Mouse (Mus musculus) liver, embryonic 16.5 days (tissue): ENCODE measurements at regions not wholly inside any gene's neighbourhood (a gene's known extent, or its start where the extent isn't known, plus 50 kb on each side); places are given as distances from the start of the nearest gene placed in this dataset.

Source experiments
- ATAC-seq: fragments of 200-750 bp; cut with Nextera tagmentation; 2 replicates; pipeline ENCODE4 v1.8.0; 2017; ENCODE audit warnings: low read depth, mild to moderate bottlenecking, moderate number of reproducible peaks, moderate library complexity
- H3K27ac ChIP-seq: fragments of 300-500 bp; sonication (generic); 2 replicates; pipeline ENCODE4 v1.5.1; 2014; ENCODE audit warnings: mild to moderate bottlenecking, low read length
- H3K27me3 ChIP-seq: fragments of 300-500 bp; sonication (generic); 2 replicates; pipeline ENCODE4 v1.6.1; 2014; ENCODE audit warnings: low read depth, low read length, mixed read lengths; ENCODE audit not compliant: control insufficient read depth, insufficient read depth
- H3K36me3 ChIP-seq: fragments of 300-500 bp; sonication (generic); 2 replicates; pipeline ENCODE4 v1.6.1; 2014; ENCODE audit warnings: mild to moderate bottlenecking; ENCODE audit not compliant: control insufficient read depth, insufficient read depth
- H3K4me1 ChIP-seq: fragments of 300-500 bp; sonication (generic); 2 replicates; pipeline ENCODE4 v1.6.1; 2014; ENCODE audit warnings: low read depth, low read length, mixed read lengths; ENCODE audit not compliant: control insufficient read depth
- H3K4me2 ChIP-seq: fragments of 300-500 bp; sonication (generic); 2 replicates; pipeline ENCODE4 v1.6.1; 2014; ENCODE audit warnings: low read depth, low read length, mixed read lengths
- H3K4me3 ChIP-seq: fragments of 300-500 bp; sonication (generic); 2 replicates; pipeline ENCODE4 v1.5.1; 2014; ENCODE audit warnings: low read depth, mild to moderate bottlenecking, low read length
- H3K9ac ChIP-seq: fragments of 300-500 bp; sonication (generic); 2 replicates; pipeline ENCODE4 v1.6.1; 2014; ENCODE audit warnings: low read depth, low read length
- H3K9me3 ChIP-seq: fragments of 300-500 bp; sonication (generic); replicated peaks from 2 replicates; pipeline ENCODE4 v1.6.1; 2016; ENCODE audit warnings: low read length; ENCODE audit not compliant: control insufficient read depth
- WGBS: fragments of 180-500 bp; shearing (Covaris S2); extraction: QIAGEN DNeasy Blood & Tissue Kit; methylation state at CpG from one replicate; pipeline ENCODE4 v1.1.7; 2014; ENCODE audit not compliant: insufficient replicate concordance; 5-methylcytosine and 5-hydroxymethylcytosine counted together

DNA sequence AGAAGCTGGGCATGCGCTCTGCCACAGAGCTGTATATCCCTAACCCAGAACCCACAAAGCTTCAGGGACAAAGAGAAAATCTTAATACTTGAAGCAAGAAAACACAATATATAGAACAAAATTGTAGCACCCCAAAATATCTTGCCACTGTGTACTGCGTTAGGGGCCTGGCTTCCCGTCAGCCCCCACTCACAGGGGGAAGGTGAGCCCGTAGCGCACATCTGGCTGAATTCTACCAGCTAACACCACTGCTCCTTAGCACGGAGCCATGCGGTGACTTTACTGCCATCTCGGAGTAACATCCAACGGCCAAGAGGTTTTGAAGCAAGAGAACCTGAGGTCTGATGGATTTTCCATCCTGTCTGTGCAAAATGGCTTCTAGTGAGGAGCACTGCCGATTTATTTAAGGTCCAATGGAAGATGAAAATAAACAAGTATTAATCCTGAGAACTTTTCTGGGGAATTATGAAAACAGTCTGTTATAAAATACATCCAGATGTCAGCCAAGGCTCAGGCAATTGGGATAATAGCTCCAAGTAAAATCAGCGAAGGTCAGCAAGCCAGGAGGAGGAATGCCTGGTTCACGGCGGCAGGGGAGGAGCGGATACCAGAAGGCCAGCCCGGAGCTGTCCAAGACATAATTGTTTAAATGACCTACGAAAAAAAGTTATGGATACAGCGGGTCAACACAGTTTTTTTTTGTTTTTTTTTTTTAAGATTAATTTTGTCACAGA is 170.0 kb upstream of the Zfp637 start:
- Histone ChIP-seq H3K4me1 (no peaks in the 10 kb centered on the region), H3K27ac (no peak overlapping the region), H3K27me3 (no peaks in the 10 kb centered on the region), H3K36me3 (no peaks in the 10 kb centered on the region), H3K9ac (no peak overlapping the region), H3K4me2 (no peak overlapping the region), H3K9me3 (no peaks in the 10 kb centered on the region), H3K4me3 (no peak overlapping the region)
- 73% methylated on average over 17 of the region's 17 CpGs for WGBS
- ATAC-seq, result no peak

DNA sequence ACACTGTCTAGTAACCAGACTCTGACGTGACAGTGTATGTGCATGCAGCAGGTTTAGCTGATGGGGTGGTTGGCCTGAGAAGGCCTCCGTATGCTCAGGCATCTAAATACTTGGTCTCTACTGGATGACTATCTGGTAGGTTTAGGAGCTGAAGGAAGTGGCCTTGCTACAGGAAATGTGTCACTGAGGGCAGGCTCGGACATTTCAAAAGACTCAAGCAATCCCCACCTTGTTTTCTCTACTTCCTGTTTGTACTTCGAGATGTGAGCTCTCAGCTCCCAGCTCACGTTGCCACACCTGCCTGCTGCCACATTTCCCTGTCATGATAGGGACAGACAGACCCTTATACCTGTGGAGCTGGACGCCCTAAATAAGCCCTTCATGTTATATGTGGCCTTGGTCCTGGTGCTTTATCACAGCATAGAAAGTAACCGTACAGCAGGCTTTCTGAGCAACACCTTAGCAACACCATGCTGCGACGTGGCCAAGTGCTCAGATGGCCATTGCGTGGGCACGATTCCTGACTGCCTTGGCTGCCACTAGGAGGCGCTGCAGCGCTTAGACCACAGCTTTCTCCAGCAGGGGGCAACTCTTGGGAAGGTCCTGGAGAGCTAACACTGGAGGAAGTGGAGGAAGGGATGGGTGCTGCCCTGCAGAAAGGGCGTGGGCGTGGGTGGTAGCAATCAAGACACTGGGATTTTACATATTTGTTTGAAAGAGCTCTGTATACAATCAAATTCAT is 165.8 kb upstream of the Zfp637 start:
- ATAC-seq, result no peak
- WGBS, result 31% methylated on average over 15 of the region's 15 CpGs
- no peak overlapping the region for H3K4me2 ChIP-seq
- no peaks in the 10 kb centered on the region for H3K9me3 ChIP-seq
- H3K4me3 ChIP-seq, result no peak overlapping the region
- H3K36me3 ChIP-seq, result no peaks in the 10 kb centered on the region
- no peaks in the 10 kb centered on the region for H3K4me1 ChIP-seq
- H3K9ac ChIP-seq, result no peak overlapping the region
- H3K27me3 ChIP-seq, result no peaks in the 10 kb centered on the region
- H3K27ac ChIP-seq, result no peak overlapping the region

- no peaks in the 10 kb centered on the region for H3K27me3 ChIP-seq
- H3K27ac ChIP-seq, result no peak overlapping the region
- no peak for ATAC-seq
- H3K9me3 ChIP-seq, result no peaks in the 10 kb centered on the region
- no peak overlapping the region for H3K4me2 ChIP-seq
- no peak overlapping the region for H3K4me3 ChIP-seq
- 26% methylated on average over 10 of the region's 10 CpGs for WGBS
- H3K9ac ChIP-seq, result no peak overlapping the region
- no peaks in the 10 kb centered on the region for H3K36me3 ChIP-seq
- no peaks in the 10 kb centered on the region for H3K4me1 ChIP-seq
Observed at GRCm38 (mm10) chr6:117676064-117676821, 164.7 kb upstream of the Zfp637 start.

GRCm38 (mm10) chr6:117677062-117677461 is 163.9 kb upstream of the Zfp637 start:
- no peak overlapping the region for H3K4me3 ChIP-seq
- WGBS, result 19% methylated on average over 7 of the region's 7 CpGs
- no peaks in the 10 kb centered on the region for H3K9me3 ChIP-seq
- no peaks in the 10 kb centered on the region for H3K4me1 ChIP-seq
- no peak overlapping the region for H3K27ac ChIP-seq
- no peaks in the 10 kb centered on the region for H3K36me3 ChIP-seq
- no peaks in the 10 kb centered on the region for H3K27me3 ChIP-seq
- H3K9ac ChIP-seq, result no peak overlapping the region
- no peak overlapping the region for H3K4me2 ChIP-seq
- no peak for ATAC-seq

DNA sequence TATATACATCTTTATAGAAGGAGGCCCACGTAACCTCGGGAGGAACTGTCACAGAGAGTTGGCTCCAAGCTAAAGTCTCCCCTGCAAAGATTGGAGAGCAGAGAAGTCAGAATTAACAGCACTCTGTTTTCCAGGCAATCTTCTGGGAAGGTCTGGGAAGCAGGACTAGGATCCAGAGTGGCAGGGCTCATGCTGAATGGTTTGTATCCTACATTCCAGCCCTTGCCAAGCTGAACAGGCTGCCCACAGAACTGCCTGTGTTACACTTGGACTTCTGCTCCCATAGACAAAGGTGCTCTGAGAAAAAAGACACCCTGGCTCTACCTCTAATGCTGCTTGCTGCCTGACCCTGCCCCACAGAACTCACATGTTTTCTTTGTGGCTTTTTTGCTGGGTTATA is 163.2 kb upstream of the Zfp637 start:
- H3K4me3 ChIP-seq, result no peak overlapping the region
- 37% methylated on average over 2 of the region's 2 CpGs for WGBS
- H3K4me2 ChIP-seq, result no peak overlapping the region
- no peaks in the 10 kb centered on the region for H3K9me3 ChIP-seq
- no peak overlapping the region for H3K9ac ChIP-seq
- no peak for ATAC-seq
- no peaks in the 10 kb centered on the region for H3K27me3 ChIP-seq
- H3K4me1 ChIP-seq, result no peaks in the 10 kb centered on the region
- H3K36me3 ChIP-seq, result no peaks in the 10 kb centered on the region
- H3K27ac ChIP-seq, result no peak overlapping the region

DNA sequence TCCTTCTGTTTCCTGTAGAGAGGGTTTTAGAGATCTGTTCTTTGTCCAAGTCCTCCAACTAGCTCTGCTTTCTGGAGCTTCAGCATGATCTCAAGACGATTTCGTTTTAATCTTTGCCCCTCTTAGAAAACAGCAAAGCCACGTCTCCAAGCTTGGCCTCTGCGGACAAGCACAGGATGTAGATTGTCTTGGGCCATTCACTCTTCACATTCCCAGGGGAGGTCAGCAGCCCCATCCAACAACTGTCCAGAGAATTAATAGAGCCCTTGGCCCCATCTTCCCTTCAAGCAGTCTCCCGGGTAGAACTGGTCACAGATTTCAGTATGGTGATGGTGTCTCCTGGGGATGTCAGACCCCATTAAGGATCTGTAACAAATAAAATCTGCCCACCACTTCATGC is 162.7 kb upstream of the Zfp637 start:
- Histone ChIP-seq H3K4me2 (no peak overlapping the region), H3K9me3 (no peaks in the 10 kb centered on the region), H3K27me3 (no peaks in the 10 kb centered on the region), H3K9ac (no peak overlapping the region), H3K27ac (no peak overlapping the region), H3K4me1 (no peaks in the 10 kb centered on the region), H3K4me3 (no peak overlapping the region), H3K36me3 (no peaks in the 10 kb centered on the region)
- ATAC-seq, result no peak
- WGBS, result 53% methylated on average over 5 of the region's 5 CpGs

DNA sequence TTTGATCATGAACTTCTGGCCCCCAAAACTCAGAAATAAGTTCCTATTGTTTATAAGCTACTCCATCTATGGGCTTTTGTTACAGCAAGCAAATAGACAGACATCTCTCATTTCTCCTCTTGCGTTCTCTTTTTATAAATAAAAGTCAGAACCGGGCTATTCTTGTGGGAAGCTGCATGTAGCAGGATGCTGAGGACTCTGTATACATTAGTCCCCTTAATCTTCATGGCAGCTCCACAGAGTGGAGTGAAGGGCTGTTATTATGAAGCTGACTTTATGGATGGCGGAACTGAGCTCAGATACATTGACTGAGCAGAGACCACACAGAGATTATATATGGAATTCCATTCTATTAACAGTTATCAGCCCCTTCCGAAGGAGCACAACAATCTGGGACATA is 162.1 kb upstream of the Zfp637 start:
- ATAC-seq, result no peak
- WGBS, result 60% methylated on average over 4 of the region's 4 CpGs
- no peaks in the 10 kb centered on the region for H3K9me3 ChIP-seq
- H3K27ac ChIP-seq, result no peak overlapping the region
- no peaks in the 10 kb centered on the region for H3K27me3 ChIP-seq
- no peak overlapping the region for H3K4me2 ChIP-seq
- H3K4me3 ChIP-seq, result no peak overlapping the region
- no peaks in the 10 kb centered on the region for H3K36me3 ChIP-seq
- H3K9ac ChIP-seq, result no peak overlapping the region
- no peaks in the 10 kb centered on the region for H3K4me1 ChIP-seq

GRCm38 (mm10) chr6:117686212-117686611 is 154.8 kb upstream of the Zfp637 start:
- Histone ChIP-seq H3K4me2 (no peak overlapping the region), H3K27me3 (no peaks in the 10 kb centered on the region), H3K4me1 (no peaks in the 10 kb centered on the region), H3K9me3 (no peaks in the 10 kb centered on the region), H3K36me3 (no peaks in the 10 kb centered on the region), H3K27ac (no peak overlapping the region), H3K9ac (no peak overlapping the region), H3K4me3 (no peak overlapping the region)
- WGBS, result 72% methylated on average over 9 of the region's 9 CpGs
- ATAC-seq, result no peak

DNA sequence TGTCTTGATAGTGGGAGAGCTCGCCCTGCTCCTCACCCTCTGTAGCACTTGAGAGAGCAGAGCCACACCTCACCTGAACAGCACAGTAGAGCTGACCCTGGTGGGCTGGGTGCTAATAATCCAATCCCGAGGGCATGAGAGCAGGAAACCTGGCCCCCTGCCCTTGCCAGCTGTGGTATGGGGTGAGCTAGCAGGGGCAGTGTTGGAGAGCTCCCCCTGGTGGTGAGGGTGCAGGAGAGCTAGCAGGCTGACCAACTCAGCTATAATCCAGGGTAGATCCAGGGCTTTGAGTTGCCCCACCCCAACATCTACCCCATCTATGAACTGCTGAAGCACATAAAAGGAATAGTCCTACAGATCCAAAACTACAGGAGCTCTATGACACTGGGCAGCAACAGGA is 153.9 kb upstream of the Zfp637 start:
- Histone ChIP-seq H3K9ac (no peak overlapping the region), H3K27me3 (no peaks in the 10 kb centered on the region), H3K4me2 (no peak overlapping the region), H3K27ac (no peak overlapping the region), H3K36me3 (no peaks in the 10 kb centered on the region), H3K4me3 (no peak overlapping the region), H3K4me1 (no peaks in the 10 kb centered on the region), H3K9me3 (no peaks in the 10 kb centered on the region)
- no peak for ATAC-seq
- 56% methylated on average over 2 of the region's 2 CpGs for WGBS
